Mouse (Mus musculus): Measurements from ENCODE around the gene Il21. TPM values are rescaled to one million over a fixed set of nuclear protein-coding genes. Genes with fewer than 3 reads are reported as not detected.

Il21 gene
- total RNA-seq (2021) = under 1 TPM in 1 of 2 experiments, not detected in 1; 0.14 TPM
- long read RNA-seq, experiment 1 = 0 reads
- long read RNA-seq, experiment 2, partial matches to known transcripts = 0 of 1 reads
- long read RNA-seq, experiment 2, other reads (novel, unspliced or antisense) = 1 of 1 reads

- no peak within 1 kb of the TSS for H3K27ac ChIP-seq
- DNase-seq (ENCODE audit: extremely low spot score in 1 of 2, low spot score in 2 of 2) = no peak
- TF ChIP-seq CTCF (IDR thresholded peaks at IDR 0.05) = no peak
- H3K4me3 ChIP-seq = no peak within 1 kb of the TSS
- intact Hi-C loops (cut with DNase I) = no loop called here
Observed at GRCm38 (mm10) chr3:37232586-37233222, at the start of gene Il21. Gene Il21, minus strand, starts transcription at chr3:37232636.

GRCm38 (mm10) chr3:37280871-37281270 lies 48.4 kb upstream of the Il21 start:
- TF ChIP-seq CTCF (IDR thresholded peaks at IDR 0.05) = no peak
- intact Hi-C loops (cut with DNase I) = no loop called here

GRCm38 (mm10) chr3:37280221-37280620 lies 47.8 kb upstream of the Il21 start:
- no peak overlapping the region for H3K4me3 ChIP-seq
- intact Hi-C loops (cut with DNase I) = no loop called here
- no peak overlapping the region for H3K27ac ChIP-seq
- no peak for DNase-seq (ENCODE audit: extremely low spot score in 1 of 2, low spot score in 2 of 2)
- TF ChIP-seq CTCF (IDR thresholded peaks at IDR 0.05) = no peak

More at GRCm38 (mm10) chr3:37280871-37281270, 48.4 kb upstream of the Il21 start:
- no peak for DNase-seq (ENCODE audit: extremely low spot score in 1 of 2, low spot score in 2 of 2)
- H3K27ac ChIP-seq = no peak overlapping the region
- no peak overlapping the region for H3K4me3 ChIP-seq

- intact Hi-C loops (cut with DNase I) = no loop called here
- H3K27ac ChIP-seq = no peak overlapping the region
- no peak for TF ChIP-seq CTCF (IDR thresholded peaks at IDR 0.05)
- DNase-seq (ENCODE audit: extremely low spot score in 1 of 2, low spot score in 2 of 2) = no peak
- no peak overlapping the region for H3K4me3 ChIP-seq
Observed at GRCm38 (mm10) chr3:37274661-37275060, 42.2 kb upstream of the Il21 start.

GRCm38 (mm10) chr3:37273092-37273491 lies 40.7 kb upstream of the Il21 start:
- no peak for DNase-seq (ENCODE audit: extremely low spot score in 1 of 2, low spot score in 2 of 2)
- Histone ChIP-seq H3K27ac (no peak overlapping the region), H3K4me3 (no peak overlapping the region)
- intact Hi-C loops (cut with DNase I) = no loop called here
- no peak for TF ChIP-seq CTCF (IDR thresholded peaks at IDR 0.05)

GRCm38 (mm10) chr3:37271209-37271608 lies 38.8 kb upstream of the Il21 start:
- intact Hi-C loops (cut with DNase I) = loop anchor here (1.0 to 2.0 kb wide), 2 partner anchors 52 to 144 kb away; no protein-coding TSS in a partner anchor
- H3K27ac ChIP-seq = no peak overlapping the region
- no peak overlapping the region for H3K4me3 ChIP-seq
- DNase-seq (ENCODE audit: extremely low spot score in 1 of 2, low spot score in 2 of 2) = peak; percentile 54 to 69
- TF ChIP-seq CTCF (IDR thresholded peaks at IDR 0.05) = peak; percentile 96

- intact Hi-C loops (cut with DNase I) = loop anchor here (2.0 kb wide), 1 partner anchor 145 kb away; no protein-coding TSS in a partner anchor
- TF ChIP-seq CTCF (IDR thresholded peaks at IDR 0.05) = no peak
- no peak for DNase-seq (ENCODE audit: extremely low spot score in 1 of 2, low spot score in 2 of 2)
- Histone ChIP-seq H3K4me3 (no peak overlapping the region), H3K27ac (no peak overlapping the region)
Observed at GRCm38 (mm10) chr3:37269926-37270325, 37.5 kb upstream of the Il21 start.

GRCm38 (mm10) chr3:37268338-37268737 lies 35.9 kb upstream of the Il21 start:
- DNase-seq (ENCODE audit: extremely low spot score in 1 of 2, low spot score in 2 of 2) = peak in 1 of 2 experiments; percentile 28
- no peak for TF ChIP-seq CTCF (IDR thresholded peaks at IDR 0.05)
- no peak overlapping the region for H3K4me3 ChIP-seq
- intact Hi-C loops (cut with DNase I) = no loop called here
- H3K27ac ChIP-seq = no peak overlapping the region

- no peak overlapping the region for H3K4me3 ChIP-seq
- peak; percentile 16 to 72 for DNase-seq (ENCODE audit: extremely low spot score in 1 of 2, low spot score in 2 of 2)
- TF ChIP-seq CTCF (IDR thresholded peaks at IDR 0.05) = no peak
- H3K27ac ChIP-seq = no peak overlapping the region
- intact Hi-C loops (cut with DNase I) = loop anchor here (2.0 kb wide), 1 partner anchor 53 kb away; the partner anchor contains the start of genes Bbs12 and Cetn4
Observed at GRCm38 (mm10) chr3:37259331-37259999, 27.0 kb upstream of the Il21 start.

GRCm38 (mm10) chr3:37257776-37258175 lies 25.3 kb upstream of the Il21 start:
- intact Hi-C loops (cut with DNase I) = loop anchor here (2.0 kb wide), 1 partner anchor 55 kb away; the partner anchor contains the start of genes Bbs12 and Cetn4
- no peak overlapping the region for H3K27ac ChIP-seq
- DNase-seq (ENCODE audit: extremely low spot score in 1 of 2, low spot score in 2 of 2) = no peak
- TF ChIP-seq CTCF (IDR thresholded peaks at IDR 0.05) = no peak
- no peak overlapping the region for H3K4me3 ChIP-seq

GRCm38 (mm10) chr3:37250967-37251366 lies 18.5 kb upstream of the Il21 start:
- no peak for TF ChIP-seq CTCF (IDR thresholded peaks at IDR 0.05)
- no peak for DNase-seq (ENCODE audit: extremely low spot score in 1 of 2, low spot score in 2 of 2)
- Histone ChIP-seq H3K4me3 (no peak overlapping the region), H3K27ac (no peak overlapping the region)
- intact Hi-C loops (cut with DNase I) = no loop called here

- intact Hi-C loops (cut with DNase I) = no loop called here
- no peak overlapping the region for H3K27ac ChIP-seq
- H3K4me3 ChIP-seq = no peak overlapping the region
- no peak for TF ChIP-seq CTCF (IDR thresholded peaks at IDR 0.05)
- DNase-seq (ENCODE audit: extremely low spot score in 1 of 2, low spot score in 2 of 2) = no peak
Observed at GRCm38 (mm10) chr3:37235025-37235424, 2.6 kb upstream of the Il21 start.
